Mouse (Mus musculus) left cerebral cortex, adult 6 months (tissue): ENCODE measurements around the gene Necab2. TPM values are rescaled to one million over a fixed set of nuclear protein-coding genes. Genes with fewer than 3 reads are reported as not detected.

ENCODE experiments used
- long read RNA-seq, 2 experiments: library from polyadenylated mRNA; unstranded; transcript quantifications; one replicate each; pipeline ENCODE4 v2.0.0; 2019 to 2020
- polyA plus RNA-seq: library from polyadenylated mRNA; unstranded; fragments of <200 nt; fragmentation: Nextera tagmentation; gene quantifications from 2 replicates; pipeline ENCODE4 v1.2.3, GENCODE M21; 2021

The Necab2 gene
- 29.3 and 70.6 TPM in 2 replicates for polyA plus RNA-seq
- long read RNA-seq, experiment 1, transcript Necab2-201 (13 exons, 1,976 nt) = major isoform, 152 of 198 reads
- long read RNA-seq, experiment 1, partial matches to known transcripts = 28 of 198 reads
- long read RNA-seq, experiment 1, other reads (novel, unspliced or antisense) = 18 of 198 reads
- long read RNA-seq, experiment 2, transcript Necab2-201 (13 exons, 1,976 nt) = major isoform, 19 of 37 reads
- long read RNA-seq, experiment 2, partial matches to known transcripts = 11 of 37 reads
- long read RNA-seq, experiment 2, other reads (novel, unspliced or antisense) = 7 of 37 reads

DNA sequence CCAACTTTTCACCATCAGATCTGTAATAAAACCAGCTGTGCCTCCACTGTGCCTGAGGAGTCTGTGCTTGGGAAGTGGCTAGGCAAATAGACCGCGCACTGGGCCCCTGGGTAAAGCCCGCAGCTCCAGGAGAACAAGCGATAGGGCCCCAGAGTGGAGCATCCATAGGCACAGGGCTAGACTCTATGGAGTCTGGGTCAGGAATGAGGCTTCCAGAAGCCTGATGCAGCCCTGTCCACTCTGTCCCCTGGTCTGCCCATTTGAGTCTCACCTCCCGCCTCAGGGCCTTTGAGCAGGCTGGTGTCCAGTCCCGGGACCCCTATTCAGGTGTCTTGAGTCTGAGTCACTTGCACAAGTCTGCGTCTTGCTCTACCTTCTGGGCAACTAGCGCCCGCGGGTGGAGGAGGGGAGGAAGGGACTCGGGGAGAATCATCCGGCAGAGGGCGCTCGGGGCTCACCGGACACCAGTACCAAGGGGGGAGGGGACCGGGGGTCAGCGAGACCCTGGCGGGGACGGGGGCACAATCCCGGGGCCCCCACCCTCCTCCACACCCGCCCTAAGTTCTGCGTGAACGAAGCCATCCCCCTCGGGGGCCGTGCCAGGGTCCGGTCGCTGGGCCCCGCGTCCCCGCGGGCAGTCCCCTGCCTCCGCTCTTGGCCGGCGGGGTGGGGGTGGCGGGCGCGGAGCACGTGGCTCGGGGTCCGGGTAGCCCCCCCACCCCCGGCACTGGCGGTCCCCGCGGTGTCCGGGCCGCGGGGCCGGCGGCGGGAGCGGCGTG lies at the start of gene Necab2:
Necab2 (plus strand) TSS at position 509 of the 779 bp plus-strand sequence.

DNA sequence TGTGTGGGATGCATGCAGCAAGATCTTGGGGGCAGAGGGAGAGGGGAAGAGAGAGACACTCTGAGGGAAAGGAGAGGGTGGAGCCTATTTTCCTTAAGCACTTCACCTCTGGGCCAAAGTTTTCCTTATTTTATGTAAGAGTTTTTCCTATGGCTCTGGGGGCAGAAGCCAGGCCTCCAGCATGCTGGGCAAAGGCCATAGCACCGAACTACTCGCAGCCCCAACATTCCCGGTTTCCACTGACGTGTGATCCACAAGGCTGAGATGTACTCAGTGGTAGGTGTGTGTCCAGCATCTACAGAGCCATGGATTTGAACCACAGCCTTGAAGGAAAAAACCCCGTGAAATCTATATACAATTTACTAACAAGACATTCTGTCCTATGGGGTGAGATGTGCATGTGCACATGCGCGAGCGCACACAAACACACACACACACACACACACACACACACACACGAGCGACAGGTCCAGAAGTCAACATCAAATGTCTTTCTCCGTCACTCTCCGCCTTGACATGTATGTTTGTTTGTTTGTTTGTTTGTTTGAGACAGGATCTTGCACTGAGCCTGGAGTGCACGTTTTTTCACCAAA lies 12.8 kb upstream of the Necab2 start, which contains the start of gene Osgin1:
Osgin1 (plus strand) TSS at position 543 of the 593 bp plus-strand sequence.

DNA sequence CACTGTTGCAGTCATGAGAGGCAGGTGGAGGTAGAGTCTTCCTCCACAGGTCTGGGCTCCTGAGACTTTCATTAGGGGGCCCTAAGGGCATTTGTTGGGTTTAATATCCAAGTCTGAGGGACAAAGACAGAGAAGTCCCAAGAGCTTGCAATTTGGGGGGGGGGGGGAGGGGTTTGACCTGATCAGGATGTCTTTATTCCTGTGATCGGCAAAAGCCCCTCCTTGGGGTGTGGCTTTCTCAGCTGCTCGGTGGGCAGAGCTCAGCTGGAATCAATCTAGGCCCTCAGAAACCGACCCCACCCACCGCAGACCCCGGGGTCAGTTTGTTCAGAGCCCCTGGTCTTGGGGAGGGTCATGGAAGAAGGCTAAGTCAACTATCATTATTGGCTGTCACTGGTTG lies 55.1 kb downstream of the Necab2 start, which contains the start of gene Slc38a8:
Slc38a8 (minus strand) TSS at position 101 of the 400 bp plus-strand sequence.

Other genes starting within 250 kb of the Necab2 start
- gene Hsbp1, start 102.2 kb upstream of the Necab2 start, polyA plus RNA-seq = 681 and 799 TPM in 2 replicates
- gene Mlycd, start 51.8 kb upstream of the Necab2 start, polyA plus RNA-seq = 5.9 and 34.8 TPM in 2 replicates
- 0.22 and 0.60 TPM in 2 replicates for gene Osgin1, start 12.6 kb upstream of the Necab2 start, polyA plus RNA-seq
- 0.09 TPM in 1 of 2 replicates, not detected in the other for gene Slc38a8, start 55.0 kb downstream of the Necab2 start, polyA plus RNA-seq
- gene Mbtps1, start 112.0 kb downstream of the Necab2 start, polyA plus RNA-seq = 14.2 and 16.5 TPM in 2 replicates
- gene Hsdl1, start 128.5 kb downstream of the Necab2 start, polyA plus RNA-seq = 32.9 and 40.8 TPM in 2 replicates
- 0.32 and 0.41 TPM in 2 replicates for gene Dnaaf1, start 128.5 kb downstream of the Necab2 start, polyA plus RNA-seq
- 3.0 and 3.8 TPM in 2 replicates for gene Taf1c, start 158.5 kb downstream of the Necab2 start, polyA plus RNA-seq
- gene Adad2, start 166.0 kb downstream of the Necab2 start, polyA plus RNA-seq = not detected in 2 replicates
- gene Kcng4, start 189.0 kb downstream of the Necab2 start, polyA plus RNA-seq = 4.1 and 4.4 TPM in 2 replicates
- 12.0 and 15.7 TPM in 2 replicates for gene Wfdc1, start 219.6 kb downstream of the Necab2 start, polyA plus RNA-seq